Mouse (Mus musculus) left cerebral cortex, adult 11 months (tissue): ENCODE results near the gene Snx15.
"Not testable (repeated sequence)": the region's sequence is repeated elsewhere in the genome, so short reads cannot be mapped to it uniquely, and the experiment has no call there.

Experiments
- DNase-seq: peaks from one replicate; pipeline ENCODE4 v3.0.0; 2022; ENCODE audit warnings: low spot score

Gene Snx15

GRCm38 (mm10) chr19:6127760-6128341 is at the start of gene Snx15:
Gene Snx15, minus strand, starts transcription at chr19:6128304.
- peak; percentile 96 for DNase-seq

GRCm38 (mm10) chr19:6174771-6175170 is 46.7 kb upstream of the Snx15 start:
- DNase-seq = no peak

GRCm38 (mm10) chr19:6171215-6171614 is 43.1 kb upstream of the Snx15 start:
- no peak for DNase-seq

GRCm38 (mm10) chr19:6166750-6167149 is 38.6 kb upstream of the Snx15 start:
- DNase-seq = no peak

GRCm38 (mm10) chr19:6163872-6164547 is 35.9 kb upstream of the Snx15 start:
- DNase-seq = no peak

GRCm38 (mm10) chr19:6157220-6157619 is 29.1 kb upstream of the Snx15 start:
- DNase-seq = no peak

GRCm38 (mm10) chr19:6156372-6156771 is 28.3 kb upstream of the Snx15 start:
- no peak for DNase-seq

- no peak for DNase-seq
These were observed 27.1 kb upstream of the Snx15 start for GRCm38 (mm10) chr19:6155174-6155573.

GRCm38 (mm10) chr19:6144842-6145241 is 16.7 kb upstream of the Snx15 start:
- no peak for DNase-seq

GRCm38 (mm10) chr19:6141394-6141749 is 13.3 kb upstream of the Snx15 start, which contains the start of gene Arl2:
Gene Arl2, minus strand, starts transcription at chr19:6141548.
- peak; percentile 85 for DNase-seq

GRCm38 (mm10) chr19:6140678-6141393 is 12.7 kb upstream of the Snx15 start, which contains the start of gene Batf2:
Gene Batf2, plus strand, starts transcription at chr19:6140983.
- DNase-seq = peak; percentile 88

- DNase-seq = no peak
These were observed 12.2 kb upstream of the Snx15 start for GRCm38 (mm10) chr19:6140374-6140677.

GRCm38 (mm10) chr19:6139701-6140100 is 11.6 kb upstream of the Snx15 start:
- no peak for DNase-seq

- DNase-seq = no peak
These were observed 8.3 kb upstream of the Snx15 start for GRCm38 (mm10) chr19:6136397-6136796.

- not testable (repeated sequence) for DNase-seq
These were observed 5.1 kb upstream of the Snx15 start for GRCm38 (mm10) chr19:6133197-6133596.

GRCm38 (mm10) chr19:6132171-6132827 is 4.2 kb upstream of the Snx15 start:
- no peak for DNase-seq

- DNase-seq = not testable (repeated sequence)
These were observed 2.5 kb upstream of the Snx15 start for GRCm38 (mm10) chr19:6130414-6131128.

- no peak for DNase-seq
These were observed 1.1 kb downstream of the Snx15 start for GRCm38 (mm10) chr19:6126789-6127580.

- DNase-seq = no peak
These were observed 1.8 kb downstream of the Snx15 start for GRCm38 (mm10) chr19:6126289-6126688.

GRCm38 (mm10) chr19:6124898-6125297 is 3.2 kb downstream of the Snx15 start:
- no peak for DNase-seq

GRCm38 (mm10) chr19:6123330-6123729 is 4.8 kb downstream of the Snx15 start:
- no peak for DNase-seq
